ENCODE assay signal across 8 mouse cellular contexts in genomic region chr7:16890944-16891343, GRCm38 (mm10). TPM values are rescaled to one million over a fixed set of nuclear protein-coding genes. Genes with fewer than 3 reads are reported as not detected.
DNase-seq lines count a peak whose midpoint lies in the region; ATAC-seq lines count a peak whose summit lies in the region.

No protein-coding gene starts in this region.

- peaks cover 52% of the 10 kb centered on the region for H3K4me1 ChIP-seq in embryonic facial prominence, embryonic 12.5 days
- H3K4me1 ChIP-seq in heart, embryonic 11.5 days (ENCODE audit: control insufficient read depth, insufficient read depth, low read length): peaks cover 20% of the 10 kb centered on the region

- ATAC-seq in embryonic facial prominence, embryonic 12.5 days (ENCODE audit: insufficient number of reproducible peaks, insufficient read depth, low FRiP score, low TSS enrichment): peak; percentile 72
- ATAC-seq in heart, embryonic 11.5 days (replicated peaks; ENCODE audit: insufficient number of reproducible peaks, low FRiP score, low TSS enrichment): peak; percentile 61

- peaks cover 6% of the 10 kb centered on the region for H3K9me3 ChIP-seq in embryonic facial prominence, embryonic 12.5 days
- peaks cover 2% of the 10 kb centered on the region for H3K9me3 ChIP-seq in heart, embryonic 11.5 days (replicated peaks; ENCODE audit: control insufficient read depth, low read length)

- peak overlapping the region; percentile 57 for H3K4me2 ChIP-seq in embryonic facial prominence, embryonic 12.5 days (replicated peaks)
- H3K4me2 ChIP-seq in heart, embryonic 11.5 days: peak overlapping the region; percentile 65

- H3K27ac ChIP-seq in embryonic facial prominence, embryonic 12.5 days: peak overlapping the region; percentile 96
- peak overlapping the region; percentile 85 for H3K27ac ChIP-seq in heart, embryonic 11.5 days (ENCODE audit: low read depth, low read length)

- peak overlapping the region; percentile 32 for H3K4me3 ChIP-seq in embryonic facial prominence, embryonic 12.5 days
- peak overlapping the region; percentile 22 for H3K4me3 ChIP-seq in heart, embryonic 11.5 days (ENCODE audit: low read depth, low read length)

- H3K36me3 ChIP-seq in embryonic facial prominence, embryonic 12.5 days: peaks cover 28% of the 10 kb centered on the region
- peaks cover 20% of the 10 kb centered on the region for H3K36me3 ChIP-seq in heart, embryonic 11.5 days (ENCODE audit: control insufficient read depth, insufficient read depth, low read length)

- peak; percentile 60 for DNase-seq in ZHBTc4 (ENCODE audit: low read depth, low spot score)
- DNase-seq in kidney, adult 9 months: peak; percentile 60
- DNase-seq in lung, postnatal 10 days: peak; percentile 93
- peak; percentile 68 for DNase-seq in testis, postnatal 14 days (ENCODE audit: low spot score)
- no peak for DNase-seq in cerebellum, postnatal 14 days
- DNase-seq in layer of hippocampus, postnatal 36 days: no peak

- peaks cover 17% of the 10 kb centered on the region for H3K27me3 ChIP-seq in embryonic facial prominence, embryonic 12.5 days
- H3K27me3 ChIP-seq in heart, embryonic 11.5 days (ENCODE audit: control insufficient read depth, insufficient read depth, low read length): peaks cover 37% of the 10 kb centered on the region

- H3K9ac ChIP-seq in embryonic facial prominence, embryonic 12.5 days: peak overlapping the region; percentile 28
- H3K9ac ChIP-seq in heart, embryonic 11.5 days (ENCODE audit: low read depth, low read length): peak overlapping the region; percentile 40

- 0% methylated on average over 22 of the region's 23 CpGs for WGBS in embryonic facial prominence, embryonic 12.5 days
- WGBS in heart, embryonic 11.5 days (ENCODE audit: insufficient replicate concordance): 2% methylated on average over 22 of the region's 23 CpGs

RNA-seq across cellular contexts. Expression of gene Gng8, which starts 0.6 kb away (rescaled TPM):
- 21.5 and 22.7 TPM in 2 replicates for polyA plus RNA-seq in embryonic facial prominence, embryonic 12.5 days (2016; fragmentation: Nextera tagmentation; extraction: Ambion mirVana)
- 3.5 and 4.2 TPM in 2 replicates for polyA plus RNA-seq in heart, embryonic 11.5 days (2014; fragmentation: Nextera tagmentation; extraction: Ambion mirVana)
- 1 to 10 TPM; 2.4 to 2.7 TPM for total RNA-seq in layer of hippocampus, postnatal 36 days (2021)

RNA-seq across cellular contexts. Expression of gene Ptgir, which starts 15.3 kb away (rescaled TPM):
- 1.7 and 2.2 TPM in 2 replicates for polyA plus RNA-seq in embryonic facial prominence, embryonic 12.5 days (2016; fragmentation: Nextera tagmentation; extraction: Ambion mirVana)
- 0.19 and 0.34 TPM in 2 replicates for polyA plus RNA-seq in heart, embryonic 11.5 days (2014; fragmentation: Nextera tagmentation; extraction: Ambion mirVana)
- not detected for total RNA-seq in layer of hippocampus, postnatal 36 days (2021)

RNA-seq across cellular contexts. Expression of gene Dact3, which starts 15.8 kb away (rescaled TPM):
- polyA plus RNA-seq in embryonic facial prominence, embryonic 12.5 days (2016; fragmentation: Nextera tagmentation; extraction: Ambion mirVana): 13.4 and 14.6 TPM in 2 replicates
- 9.5 and 10.6 TPM in 2 replicates for polyA plus RNA-seq in heart, embryonic 11.5 days (2014; fragmentation: Nextera tagmentation; extraction: Ambion mirVana)
- total RNA-seq in layer of hippocampus, postnatal 36 days (2021): 100 to 1,000 TPM; 146 to 149 TPM

RNA-seq across cellular contexts. Expression of gene Calm3, which starts 33.0 kb away (rescaled TPM):
- 123 and 134 TPM in 2 replicates for polyA plus RNA-seq in embryonic facial prominence, embryonic 12.5 days (2016; fragmentation: Nextera tagmentation; extraction: Ambion mirVana)
- 150 and 156 TPM in 2 replicates for polyA plus RNA-seq in heart, embryonic 11.5 days (2014; fragmentation: Nextera tagmentation; extraction: Ambion mirVana)
- 1,000 to 10,000 TPM; 2,055 to 2,361 TPM for total RNA-seq in layer of hippocampus, postnatal 36 days (2021)

RNA-seq across cellular contexts. Expression of gene Prkd2, which starts 48.2 kb away (rescaled TPM):
- 15.3 and 16.8 TPM in 2 replicates for polyA plus RNA-seq in embryonic facial prominence, embryonic 12.5 days (2016; fragmentation: Nextera tagmentation; extraction: Ambion mirVana)
- 10.8 and 11.6 TPM in 2 replicates for polyA plus RNA-seq in heart, embryonic 11.5 days (2014; fragmentation: Nextera tagmentation; extraction: Ambion mirVana)
- 1 to 10 TPM; 5.8 to 8.2 TPM for total RNA-seq in layer of hippocampus, postnatal 36 days (2021)

Comparison
In these comparisons a context has a peak if more than half of its experiments do, and no peak if none do; other contexts are left out.
1. DNase-seq: peak in ZHBTc4 (single experiment), kidney, adult 9 months (single experiment), lung, postnatal 10 days (single experiment) and testis, postnatal 14 days (single experiment); none in cerebellum, postnatal 14 days (0 of 2) and layer of hippocampus, postnatal 36 days (0 of 2).